Mouse (Mus musculus) gastrocnemius, postnatal 10 days (tissue): Measurements from ENCODE around the gene Trex1. TPM values are rescaled to one million over a fixed set of nuclear protein-coding genes. Genes with fewer than 3 reads are reported as not detected.

ENCODE experiments used
- DNase-seq: peaks from one replicate; pipeline ENCODE4 v3.0.0; 2021; ENCODE audit warnings: mixed read lengths
- long read RNA-seq, 2 experiments: library from polyadenylated mRNA; stranded (forward); transcript quantifications; one replicate each; pipeline ENCODE4 v2.0.0; 2021
- total RNA-seq, 2 experiments: library from RNA; stranded (reverse); gene quantifications; 2 replicates each; pipeline ENCODE4 v1.2.3; 2021

Trex1 gene
- 10 to 100 TPM; 10.8 to 11.4 TPM for total RNA-seq
- long read RNA-seq, experiment 1, partial matches to known transcripts: 0 of 4 reads
- long read RNA-seq, experiment 1, other reads (novel, unspliced or antisense): 0 of 4 reads
- long read RNA-seq, experiment 2, transcript Trex1-202 (2 exons, 1,054 nt): major isoform, 5 of 11 reads
- long read RNA-seq, experiment 2, partial matches to known transcripts: 1 of 11 reads
- long read RNA-seq, experiment 2, other reads (novel, unspliced or antisense): 1 of 11 reads

DNA sequence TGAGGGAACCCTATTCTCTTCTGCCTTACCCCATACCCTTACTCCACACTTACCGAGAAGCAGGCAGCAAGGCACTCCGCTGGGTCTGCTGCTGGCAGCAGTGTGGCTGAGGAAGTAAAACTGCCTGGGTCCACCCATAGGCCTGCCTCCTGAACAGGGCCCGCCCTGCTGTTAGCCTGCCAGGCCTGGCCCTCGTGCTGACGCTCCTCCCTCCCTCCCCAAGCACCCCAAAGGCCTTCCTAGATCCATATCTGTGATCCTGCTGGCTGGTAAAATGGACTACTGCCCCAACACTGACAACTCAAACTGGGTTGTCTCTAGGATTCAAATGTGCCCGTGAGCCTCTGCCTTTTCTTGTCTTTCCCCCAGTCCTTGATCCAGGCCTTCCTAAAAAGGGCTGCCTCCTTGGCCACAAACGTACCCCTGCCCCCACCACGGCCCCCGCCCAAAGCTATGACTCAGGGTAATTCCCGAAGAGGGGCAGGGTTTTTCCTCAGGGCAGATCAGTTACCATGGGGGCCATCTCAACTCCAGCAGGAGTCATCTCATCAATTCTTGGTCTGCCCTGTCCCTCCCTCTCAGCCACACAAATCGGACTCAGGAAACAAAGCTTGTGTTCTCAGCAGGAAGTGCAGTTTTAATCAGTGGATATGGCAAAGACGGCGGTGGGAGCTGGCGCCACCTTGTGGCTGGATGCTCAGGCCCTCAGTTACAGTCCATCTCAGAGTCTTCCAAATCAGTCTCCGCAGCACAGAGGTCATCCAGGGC lies at the start of gene Trex1:
TSS of gene Trex1 (minus strand) at position 599 of the 768 bp plus-strand sequence.
- peak; percentile 89 for DNase-seq

DNA sequence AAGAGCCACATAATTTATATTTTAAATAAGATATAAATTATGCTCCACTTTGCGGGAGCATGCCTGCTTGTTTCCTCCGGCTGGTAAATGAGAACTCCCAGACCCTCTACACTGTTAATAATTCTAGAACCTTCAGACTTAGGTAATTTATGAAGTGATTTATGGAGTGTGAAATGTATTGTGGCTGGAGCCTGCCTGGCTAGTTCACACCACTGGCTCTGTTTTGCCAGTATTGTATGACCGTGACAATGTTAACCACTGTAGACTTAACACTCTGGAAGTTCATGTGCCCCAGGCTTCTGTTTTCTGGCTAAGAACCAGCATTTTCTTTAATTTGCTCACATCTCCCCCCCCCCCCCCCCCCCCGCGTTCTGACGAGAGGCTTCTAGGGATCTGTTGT lies 47.8 kb upstream of the Trex1 start:
- DNase-seq: no peak

DNA sequence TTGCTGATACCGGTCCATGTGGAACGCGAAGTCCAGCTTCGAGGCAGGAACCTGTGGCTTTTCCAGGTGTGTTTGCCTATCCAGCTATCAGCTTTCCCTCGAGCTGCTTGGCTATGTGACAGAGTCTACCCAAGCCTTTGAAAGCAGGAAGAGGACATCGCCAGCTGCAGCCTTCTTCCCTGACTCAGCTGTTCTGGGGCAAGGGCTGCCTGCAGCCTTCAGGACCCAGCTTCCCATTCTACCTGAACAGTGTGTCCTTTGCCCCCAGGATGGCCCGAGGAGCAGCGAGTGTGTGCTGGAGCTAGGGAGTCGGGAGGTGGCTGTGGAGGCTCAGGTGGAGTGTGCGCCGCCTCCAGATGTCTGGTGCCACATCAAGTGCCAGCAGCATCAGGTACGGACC lies 46.1 kb upstream of the Trex1 start:
- no peak for DNase-seq

DNA sequence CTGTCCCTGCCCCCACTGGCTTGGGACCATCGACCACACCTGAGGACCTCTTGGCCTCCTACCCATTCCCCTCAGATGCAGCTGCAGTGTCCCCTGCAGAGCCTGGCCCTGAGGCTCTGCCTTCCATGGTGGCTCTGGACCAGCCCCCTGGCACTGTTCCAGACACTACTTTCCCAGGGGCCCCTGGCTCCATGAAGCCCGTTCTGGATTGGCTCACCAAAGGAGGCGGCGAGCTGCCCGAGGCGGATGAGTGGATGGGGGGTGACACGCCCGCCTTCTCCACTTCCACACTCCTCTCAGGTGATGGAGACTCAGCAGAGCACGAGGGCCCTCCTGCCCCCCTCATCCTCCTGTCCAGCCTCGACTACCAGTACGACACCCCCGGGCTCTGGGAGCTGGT lies 45.5 kb upstream of the Trex1 start:
- no peak for DNase-seq

DNA sequence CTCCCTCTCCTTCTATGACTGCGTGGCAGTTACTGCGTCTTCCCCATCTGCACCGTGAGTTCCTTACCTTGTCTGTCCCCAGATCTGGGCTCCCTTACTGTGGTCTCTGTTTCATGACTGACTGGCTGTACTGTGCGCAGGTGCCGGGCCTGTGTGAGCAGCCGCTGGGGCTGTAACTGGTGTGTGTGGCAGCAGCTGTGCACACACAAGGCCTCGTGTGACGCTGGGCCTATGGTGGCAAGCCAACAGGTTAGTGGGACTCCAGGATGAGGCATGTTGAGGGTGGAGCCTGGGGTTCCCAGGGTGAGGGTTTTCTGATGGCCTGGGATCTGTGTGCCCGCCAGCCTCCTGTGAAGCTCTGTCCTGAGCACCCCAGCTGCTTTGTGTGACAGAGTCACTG lies 44.5 kb upstream of the Trex1 start:
- DNase-seq: no peak

DNA sequence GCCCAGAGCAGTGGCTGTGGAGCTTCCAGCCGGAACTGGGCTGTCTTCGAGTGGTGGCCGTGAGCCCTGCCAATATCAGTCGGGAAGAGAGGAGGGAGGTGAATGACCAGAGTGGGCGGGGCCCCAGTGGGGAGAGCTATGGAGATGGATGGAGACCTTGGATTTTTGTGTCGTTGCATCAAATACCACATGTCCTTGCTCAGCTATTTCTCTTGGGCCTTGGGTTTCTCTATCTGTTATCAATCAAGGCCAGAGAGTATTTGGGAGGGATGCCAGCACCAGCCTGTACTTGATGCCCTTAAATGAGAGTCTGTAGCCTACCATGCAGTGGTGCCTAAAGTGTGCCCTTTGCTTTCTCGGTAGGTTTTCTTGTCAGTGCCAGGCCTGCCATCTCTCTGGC lies 43.7 kb upstream of the Trex1 start:
- DNase-seq: no peak

DNA sequence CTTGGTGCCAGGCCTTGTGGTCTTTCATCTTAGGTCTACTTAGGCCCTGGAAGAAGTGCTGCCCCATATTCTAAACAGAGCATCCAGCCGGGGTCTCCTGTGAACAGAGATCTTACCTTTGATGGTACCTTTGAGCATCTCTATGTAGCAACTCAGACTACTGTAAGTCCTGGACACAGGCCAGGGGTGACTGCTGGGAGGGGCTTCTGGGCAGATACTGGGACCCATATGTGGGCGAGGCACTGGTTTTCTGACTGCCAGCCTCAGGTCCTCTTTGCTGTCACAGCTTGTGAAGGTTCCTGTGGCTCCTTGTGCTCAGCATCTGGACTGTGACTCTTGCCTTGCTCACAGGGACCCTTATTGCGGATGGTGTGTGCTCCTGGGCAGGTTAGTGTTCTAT lies 43.0 kb upstream of the Trex1 start:
- no peak for DNase-seq

DNA sequence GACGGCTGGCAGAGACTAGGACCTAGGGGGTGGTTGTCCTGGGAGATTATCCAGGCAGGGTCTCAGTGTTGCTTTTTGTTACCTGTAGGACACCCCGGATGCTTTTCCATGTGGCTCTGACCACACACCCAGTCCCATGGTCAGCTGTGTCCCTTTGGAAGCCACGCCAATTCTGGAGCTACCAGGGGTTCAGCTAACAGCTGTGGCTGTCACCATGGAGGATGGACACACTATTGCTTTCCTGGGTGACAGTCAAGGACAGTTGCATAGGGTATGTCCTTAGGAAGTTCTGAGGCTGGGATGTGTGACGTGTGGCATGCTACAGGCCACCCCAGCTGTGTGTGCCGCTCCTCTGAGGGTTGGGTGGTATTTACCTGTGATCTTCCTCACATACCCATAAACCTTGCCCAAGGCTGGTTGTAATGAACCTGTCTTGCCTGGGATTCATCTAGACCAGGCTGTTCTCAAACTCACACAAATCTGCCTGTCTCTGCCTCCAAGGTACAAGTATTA lies 42.5 kb upstream of the Trex1 start:
- DNase-seq: no peak

DNA sequence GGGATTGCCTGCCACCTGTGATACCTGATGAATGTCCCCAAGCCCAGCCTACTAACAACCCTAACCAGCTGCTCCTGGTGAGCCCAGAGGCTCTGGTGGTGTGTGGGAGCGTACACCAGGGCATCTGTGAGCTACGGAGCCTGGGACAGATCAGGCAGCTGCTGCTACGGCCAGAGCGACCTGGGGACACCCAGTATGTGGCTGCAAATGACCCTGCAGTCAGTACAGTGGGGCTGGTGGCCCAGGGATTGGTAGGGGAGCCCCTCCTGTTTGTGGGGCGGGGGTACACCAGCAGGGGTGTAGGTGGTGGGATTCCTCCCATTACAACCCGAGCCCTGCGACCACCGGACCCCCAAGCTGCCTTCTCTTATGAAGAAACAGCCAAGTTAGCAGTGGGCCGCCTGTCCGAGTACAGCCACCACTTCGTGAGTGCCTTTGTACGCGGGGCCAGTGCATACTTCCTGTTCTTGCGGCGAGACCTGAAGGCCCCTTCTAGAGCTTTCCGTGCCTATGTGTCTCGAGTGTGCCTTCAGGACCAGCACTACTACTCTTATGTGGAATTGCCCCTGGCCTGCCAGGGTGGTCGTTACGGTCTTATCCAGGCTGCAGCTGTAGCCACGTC lies 40.9 kb upstream of the Trex1 start:
- no peak for DNase-seq

DNA sequence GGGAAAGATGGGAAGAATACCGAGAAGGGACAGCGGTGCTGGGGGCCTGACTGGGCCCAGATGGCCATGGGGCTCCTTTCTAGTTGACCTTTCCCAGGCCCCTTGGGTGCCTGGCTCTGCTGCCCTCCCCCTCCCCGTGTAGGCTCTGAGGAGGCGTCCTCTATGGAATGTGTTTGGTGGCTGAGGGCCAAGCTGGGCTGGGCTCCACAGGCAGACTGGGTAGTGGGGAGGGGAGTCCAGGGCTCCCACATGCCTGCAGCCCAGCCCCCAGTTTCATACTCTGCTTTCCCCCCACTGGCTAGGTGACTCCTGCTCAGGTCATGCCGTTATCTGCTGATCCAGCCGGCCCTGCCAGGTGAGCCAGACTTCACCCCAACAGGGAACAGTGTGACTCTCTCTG lies 39.4 kb upstream of the Trex1 start:
- no peak for DNase-seq

DNA sequence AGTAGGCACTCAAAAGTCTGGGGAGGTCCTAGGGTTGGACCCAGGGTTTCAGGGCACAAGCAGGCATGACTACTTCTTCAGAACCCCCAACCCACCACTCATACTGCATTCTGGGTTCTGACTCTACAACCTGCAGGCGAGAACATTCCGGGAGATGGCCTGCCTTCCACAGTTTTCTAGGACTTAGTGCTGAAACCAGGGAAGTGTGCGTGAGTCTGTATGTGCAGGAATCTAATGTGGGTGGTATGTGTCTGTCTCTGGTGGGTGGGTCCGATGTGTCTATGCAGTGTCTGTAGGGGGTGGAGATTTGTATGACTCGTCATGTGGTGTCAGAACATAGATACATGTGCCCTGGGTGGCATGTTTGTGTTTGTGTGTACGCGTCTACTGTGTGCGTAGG lies 38.8 kb upstream of the Trex1 start:
- no peak for DNase-seq

DNA sequence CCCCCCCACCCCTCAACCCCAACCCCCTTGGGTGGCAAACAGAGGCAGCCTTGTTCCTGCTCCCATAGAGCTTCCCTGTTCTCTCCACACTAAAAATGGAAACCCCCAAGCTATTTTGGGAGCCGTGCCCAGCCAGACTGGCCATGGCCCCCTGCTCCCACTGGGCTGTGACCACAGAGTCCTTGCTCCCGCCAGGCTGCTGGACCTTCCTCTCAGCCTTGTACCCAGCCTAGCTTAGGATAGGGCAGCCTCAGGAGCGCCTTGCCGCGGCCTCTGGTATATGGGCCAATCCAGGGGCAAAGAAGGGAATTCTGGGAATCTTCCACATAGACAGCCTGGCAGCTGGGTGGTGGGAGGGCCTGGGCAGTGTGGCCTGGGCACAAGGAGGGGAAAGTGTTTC lies 38.3 kb upstream of the Trex1 start:
- no peak for DNase-seq

DNA sequence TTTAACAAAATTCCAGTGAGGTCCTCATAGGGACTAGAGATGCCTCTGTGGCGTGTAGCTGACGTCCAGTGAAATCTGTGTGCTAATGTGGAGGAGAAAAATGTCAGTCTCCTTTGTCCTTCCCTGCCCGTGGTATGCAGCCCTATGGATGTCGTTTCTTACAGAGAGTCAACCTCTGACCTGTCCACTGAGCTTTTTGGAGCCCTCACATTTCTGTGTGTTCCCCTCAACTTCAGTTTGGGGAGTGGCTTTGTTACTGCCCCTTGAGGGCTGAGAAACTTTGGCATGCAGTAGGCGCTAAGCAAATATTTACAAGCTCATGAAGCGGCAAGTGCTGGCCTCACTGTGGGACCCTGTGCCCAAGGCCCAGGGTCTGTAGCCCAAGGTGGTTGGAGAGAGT lies 37.8 kb upstream of the Trex1 start:
- DNase-seq: no peak

DNA sequence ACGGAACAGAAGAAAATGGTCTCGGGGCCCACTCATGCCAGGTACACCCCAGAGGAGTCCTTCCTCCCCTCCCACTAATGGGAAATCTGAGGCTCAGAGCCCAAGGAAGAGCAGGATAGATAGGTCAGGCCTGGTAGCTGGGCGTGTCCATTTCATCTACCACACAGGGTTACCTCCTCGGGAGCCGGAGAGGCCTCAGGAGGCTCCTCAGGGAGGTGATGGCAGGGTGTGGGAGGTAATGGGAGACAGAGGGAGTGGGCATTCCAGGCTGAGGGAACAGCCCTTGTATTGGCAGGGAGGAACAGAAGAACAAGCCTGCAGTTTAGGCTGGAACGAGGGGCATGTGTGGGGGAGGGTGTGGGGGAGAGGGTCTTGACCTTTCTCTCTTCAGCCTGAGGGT lies 37.3 kb upstream of the Trex1 start:
- no peak for DNase-seq

DNA sequence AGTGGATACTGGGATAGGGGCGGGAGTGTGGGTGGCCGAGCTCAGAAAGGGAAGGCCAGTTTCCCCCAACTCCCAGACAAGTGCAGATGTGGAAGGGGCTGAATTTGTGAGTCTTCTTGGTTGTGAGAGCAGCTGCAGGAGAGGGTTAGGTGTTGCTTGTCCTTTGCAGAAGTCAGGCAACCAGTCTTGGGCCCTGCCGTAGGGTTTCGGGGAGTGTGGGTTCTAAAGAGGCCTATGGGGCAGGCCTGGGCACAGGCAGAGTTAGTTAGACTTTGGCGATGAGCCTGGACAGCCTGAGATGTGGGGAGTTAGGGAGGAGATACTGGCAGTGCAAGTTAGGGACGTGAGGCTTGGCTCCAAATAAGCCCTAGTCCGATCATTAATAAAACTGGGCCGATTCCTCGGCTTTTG lies 36.7 kb upstream of the Trex1 start:
- no peak for DNase-seq

DNA sequence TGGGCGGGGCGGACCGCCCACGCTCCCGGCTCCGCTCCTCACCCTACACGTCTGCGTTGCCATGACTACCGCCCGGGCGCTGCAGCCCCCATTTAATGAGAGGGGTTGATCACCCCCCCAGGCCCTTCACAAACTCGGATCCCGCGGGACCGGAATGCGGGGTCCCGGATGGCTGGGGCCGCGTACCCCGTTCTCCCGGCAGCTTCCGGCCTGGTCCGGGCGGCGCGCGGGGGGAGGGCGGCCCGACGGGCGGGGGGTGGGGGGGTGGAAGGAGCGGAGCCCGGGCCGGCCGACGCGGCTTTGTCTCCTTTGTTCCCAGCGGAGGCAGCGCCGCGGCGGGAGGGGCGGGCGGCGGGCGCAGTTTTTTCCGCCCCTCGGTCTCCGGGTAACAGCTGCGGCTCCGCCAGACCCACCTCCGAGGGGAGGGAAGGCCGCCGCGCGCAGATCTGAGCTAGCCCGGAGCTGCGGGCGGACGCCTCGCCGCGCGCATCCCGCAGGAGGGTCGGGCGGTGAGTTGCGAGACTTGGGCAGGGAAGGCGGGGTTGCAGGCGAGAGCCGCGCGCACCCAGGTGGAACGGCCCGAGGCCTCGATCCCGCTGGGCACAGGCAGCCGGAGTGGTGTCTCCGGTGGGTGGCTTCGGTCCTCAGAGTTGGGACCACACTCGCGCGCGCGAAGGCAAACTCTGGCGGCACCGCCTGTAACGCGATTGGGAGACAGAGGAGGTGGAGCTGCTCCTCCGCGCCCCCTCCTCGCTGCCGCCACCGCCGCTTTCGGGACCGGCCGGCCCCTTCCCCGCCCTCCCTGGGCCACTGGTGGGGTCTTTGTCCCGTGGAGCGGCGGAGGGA lies 35.8 kb upstream of the Trex1 start, which contains the start of gene Plxnb1:
TSS of gene Plxnb1 (plus strand) at position 253 of the 846 bp plus-strand sequence.
- DNase-seq: peak; percentile 62

DNA sequence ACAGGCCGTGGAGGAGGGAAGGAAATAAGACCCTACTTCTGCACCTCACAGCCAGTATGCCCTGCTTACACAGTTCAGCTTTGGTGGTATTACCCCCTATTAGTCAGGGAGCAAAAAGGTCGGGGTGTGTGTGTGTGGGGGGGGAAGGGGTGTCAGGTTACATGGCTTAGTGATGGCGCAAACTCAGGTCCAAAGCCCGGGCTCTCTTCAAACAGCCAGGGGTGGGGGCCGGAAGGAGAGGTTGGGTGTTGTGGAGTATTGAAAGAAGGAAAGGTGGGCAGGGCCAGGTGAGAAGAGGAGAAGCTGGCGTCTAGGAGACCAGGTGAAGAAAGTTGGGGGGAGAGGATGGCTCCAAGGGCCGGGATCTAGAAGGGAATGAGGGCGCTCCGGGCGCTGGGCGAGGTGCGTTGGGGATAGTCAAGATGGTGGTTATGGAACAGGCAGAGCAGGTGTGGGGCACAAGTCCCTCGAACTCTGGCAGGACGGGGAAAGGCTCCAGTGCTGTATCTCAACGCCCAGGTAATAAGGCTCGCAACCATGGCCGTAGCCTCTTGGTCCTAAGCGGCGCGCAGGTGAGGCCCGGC lies 35.1 kb upstream of the Trex1 start:
- DNase-seq: no peak

DNA sequence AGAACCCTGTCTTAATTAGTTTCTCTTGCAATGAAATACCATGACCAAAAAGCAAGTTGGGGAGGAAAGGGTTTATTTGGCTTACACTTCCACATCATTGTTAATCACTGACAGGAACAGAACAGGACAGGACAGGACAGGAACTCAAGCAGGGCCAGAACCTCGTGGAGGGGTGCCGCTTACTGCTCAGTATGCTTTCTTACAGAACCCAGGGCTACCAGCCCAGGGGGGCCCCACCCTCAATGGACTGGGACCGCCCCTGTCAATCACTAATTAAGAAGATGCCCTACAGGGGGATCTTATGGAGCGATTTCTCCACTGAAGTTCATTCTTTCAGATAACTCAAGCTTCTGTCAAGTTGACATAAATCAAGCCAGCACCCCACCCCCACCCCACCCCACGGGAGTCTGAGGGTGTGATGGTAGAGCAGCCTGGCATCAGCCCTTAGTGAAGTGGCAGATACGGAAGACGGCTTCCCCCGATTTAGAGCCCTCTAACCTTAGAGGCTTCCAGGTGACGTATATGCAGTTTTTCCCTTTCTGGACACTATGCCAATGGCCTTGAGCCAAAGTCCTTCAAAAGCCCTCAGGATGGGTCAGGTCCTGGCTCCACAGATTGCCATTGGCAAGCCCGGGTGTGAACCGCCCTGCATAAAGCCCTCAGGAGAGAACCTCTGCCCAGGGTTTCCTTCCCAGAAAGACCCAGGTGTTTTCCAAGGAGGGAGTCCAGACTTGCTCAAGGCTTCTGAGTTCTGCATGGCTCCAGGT lies 34.4 kb upstream of the Trex1 start:
- DNase-seq: no peak

DNA sequence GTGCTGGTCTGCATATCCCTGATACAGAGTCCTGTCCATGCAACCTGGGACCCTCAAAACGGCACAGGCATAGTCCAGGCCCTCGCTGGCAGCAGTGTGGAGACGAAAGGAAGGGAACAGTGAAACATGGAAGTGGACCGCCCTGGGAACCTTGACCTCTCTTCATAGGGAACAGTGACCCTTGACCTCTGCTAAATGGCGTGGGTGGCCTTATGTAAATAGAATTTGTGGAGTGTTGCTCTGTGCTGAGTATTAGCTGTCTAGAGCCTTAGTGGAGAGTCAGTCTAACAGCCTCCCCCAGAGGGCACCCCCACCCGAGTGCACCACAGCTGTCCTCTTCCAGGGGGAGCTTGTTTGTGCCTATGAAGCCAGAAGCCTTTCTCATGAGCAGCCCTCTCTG lies 33.3 kb upstream of the Trex1 start:
- no peak for DNase-seq

DNA sequence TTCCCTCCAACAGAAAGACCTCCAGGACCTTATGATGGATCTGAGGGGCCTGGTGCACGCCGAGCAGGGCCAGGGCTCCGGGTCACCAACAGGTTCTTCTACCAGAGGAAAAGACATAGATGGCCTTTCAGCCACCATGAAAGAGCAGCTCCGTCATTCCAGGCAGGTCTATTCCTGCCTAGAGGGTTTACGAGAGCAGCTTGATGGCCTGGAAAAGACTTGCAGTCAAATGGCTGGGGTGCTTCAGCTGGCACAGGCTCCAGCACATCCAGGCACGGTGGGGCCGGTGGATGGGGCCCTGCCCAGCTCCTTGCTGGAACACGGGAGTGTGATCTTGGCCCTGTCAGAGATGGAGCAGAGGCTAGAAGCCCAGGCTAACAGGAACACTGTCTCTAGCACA lies 32.3 kb upstream of the Trex1 start:
- no peak for DNase-seq

DNA sequence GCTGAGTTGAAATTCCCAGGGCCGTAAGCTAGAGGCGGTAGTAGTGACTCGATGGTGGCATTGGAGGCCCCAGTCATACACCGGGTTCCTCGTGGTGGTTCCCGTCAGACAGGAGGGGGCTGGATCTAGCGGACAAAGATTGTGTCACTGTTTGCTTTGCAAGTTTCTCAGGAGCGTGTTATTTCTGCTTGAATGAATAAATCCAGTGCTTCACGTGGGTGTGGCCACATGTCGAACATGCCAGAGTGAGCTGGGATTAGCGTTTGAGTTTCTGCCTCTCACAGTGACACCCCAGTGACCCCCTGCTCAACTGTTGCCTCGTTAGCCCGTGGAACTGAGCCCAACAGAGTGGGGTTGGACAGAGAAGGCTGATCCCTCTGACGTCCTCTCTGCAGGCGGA lies 30.9 kb upstream of the Trex1 start:
- no peak for DNase-seq
